Mouse (Mus musculus): ENCODE results near the gene Cemip2. TPM values are rescaled to one million over a fixed set of nuclear protein-coding genes. Genes with fewer than 3 reads are reported as not detected.

The Cemip2 gene
- 14.0 TPM for polyA plus RNA-seq (2014; fragmentation: Illumina TruSeq; extraction: RNeasy Lipid Tissue Mini Kit (QIAGEN cat#74804); ENCODE audit: low read depth, low replicate concordance)

GRCm38 (mm10) chr19:21778147-21778917 lies at the start of gene Cemip2:
Gene Cemip2 (plus strand): TSS chr19:21778342.

Other genes with a start within 250 kb of the Cemip2 start
- gene 1110059E24Rik, start 125.4 kb upstream of the Cemip2 start, polyA plus RNA-seq (2014; fragmentation: Illumina TruSeq; extraction: RNeasy Lipid Tissue Mini Kit (QIAGEN cat#74804); ENCODE audit: low read depth, low replicate concordance): 82.9 TPM
- 149 TPM for gene Abhd17b, start 125.2 kb upstream of the Cemip2 start, polyA plus RNA-seq (2014; fragmentation: Illumina TruSeq; extraction: RNeasy Lipid Tissue Mini Kit (QIAGEN cat#74804); ENCODE audit: low read depth, low replicate concordance)

Data from adrenal gland, adult 10 weeks (tissue).